In the genomic region with DNA sequence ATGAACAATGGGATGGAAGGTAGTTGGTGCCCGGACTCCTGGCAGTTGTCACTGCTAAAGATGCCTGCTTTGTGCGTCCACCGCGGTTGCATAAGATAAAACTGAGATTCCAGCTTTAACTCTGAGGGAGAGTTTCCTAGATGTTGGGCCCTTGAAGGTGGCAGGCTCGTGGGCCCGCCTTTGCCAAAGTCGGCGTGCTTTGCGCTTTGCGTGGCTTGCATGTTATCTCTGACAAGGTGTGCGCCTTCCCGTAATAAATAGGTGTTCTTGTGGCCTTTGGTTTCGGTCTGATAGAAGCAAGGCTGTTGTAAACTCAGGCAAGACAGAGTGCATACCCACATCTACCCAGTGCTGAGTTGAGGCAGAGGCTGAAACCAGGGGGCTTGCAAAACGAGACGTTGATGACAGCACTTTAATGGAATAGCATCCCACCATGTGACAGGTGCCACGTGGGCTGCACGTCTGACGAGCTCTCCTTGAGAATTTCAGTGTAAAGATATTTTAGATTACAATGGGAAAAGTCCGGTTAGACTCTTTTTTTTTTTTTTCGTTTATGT, we compare ENCODE assay signal across 8 mouse cellular contexts. TPM values are rescaled to one million over a fixed set of nuclear protein-coding genes. Genes with fewer than 3 reads are reported as not detected.
DNase-seq lines count a peak whose midpoint lies in the region; ATAC-seq lines count a peak whose summit lies in the region.

No protein-coding gene starts in this region.

- peak overlapping the region; percentile 76 for H3K9ac ChIP-seq in kidney, embryonic 16.5 days (replicated peaks; ENCODE audit: low read length)
- peak overlapping the region; percentile 76 for H3K9ac ChIP-seq in hindbrain, embryonic 13.5 days
- H3K9ac ChIP-seq in midbrain, embryonic 16.5 days (ENCODE audit: low read depth, low read length) = peak overlapping the region; percentile 81

- 4% methylated on average over 20 of the region's 20 CpGs for WGBS in kidney, embryonic 16.5 days
- 6% methylated on average over 20 of the region's 20 CpGs for WGBS in hindbrain, embryonic 13.5 days
- 4% methylated on average over 20 of the region's 20 CpGs for WGBS in midbrain, embryonic 16.5 days

- H3K4me2 ChIP-seq in kidney, embryonic 16.5 days (replicated peaks; ENCODE audit: low read depth, low read length) = peak overlapping the region; percentile 84
- peak overlapping the region; percentile 77 for H3K4me2 ChIP-seq in hindbrain, embryonic 13.5 days
- H3K4me2 ChIP-seq in midbrain, embryonic 16.5 days (ENCODE audit: low read length) = peak overlapping the region; percentile 89

- H3K27me3 ChIP-seq in kidney, embryonic 16.5 days (ENCODE audit: insufficient read depth, low read length) = no peaks in the 10 kb centered on the region
- peaks cover 13% of the 10 kb centered on the region for H3K27me3 ChIP-seq in hindbrain, embryonic 13.5 days
- 0 out of 2 replicates have a peak, but pooled peaks cover 2% of the 10 kb centered on the region for H3K27me3 ChIP-seq in midbrain, embryonic 16.5 days (ENCODE audit: control insufficient read depth, insufficient read depth, low read depth, low read length)

- no peak overlapping the region for H3K27ac ChIP-seq in kidney, embryonic 16.5 days (ENCODE audit: low read length)
- H3K27ac ChIP-seq in hindbrain, embryonic 13.5 days = no peak overlapping the region
- H3K27ac ChIP-seq in midbrain, embryonic 16.5 days (ENCODE audit: low read length) = peak overlapping the region; percentile 77

- no peaks in the 10 kb centered on the region for H3K9me3 ChIP-seq in kidney, embryonic 16.5 days (ENCODE audit: low read length)
- no peaks in the 10 kb centered on the region for H3K9me3 ChIP-seq in hindbrain, embryonic 13.5 days
- H3K9me3 ChIP-seq in midbrain, embryonic 16.5 days (replicated peaks; ENCODE audit: control insufficient read depth, low read length, poor library complexity, severe bottlenecking) = no peaks in the 10 kb centered on the region

- peaks cover 24% of the 10 kb centered on the region for H3K4me1 ChIP-seq in kidney, embryonic 16.5 days (ENCODE audit: insufficient read depth, low read length)
- peaks cover 33% of the 10 kb centered on the region for H3K4me1 ChIP-seq in hindbrain, embryonic 13.5 days (replicated peaks)
- H3K4me1 ChIP-seq in midbrain, embryonic 16.5 days (ENCODE audit: control insufficient read depth, insufficient read depth, low read length) = peaks cover 19% of the 10 kb centered on the region

- H3K36me3 ChIP-seq in kidney, embryonic 16.5 days (ENCODE audit: insufficient read depth, low read length) = no peaks in the 10 kb centered on the region; the same call in 1 of the 2 replicates
- H3K36me3 ChIP-seq in hindbrain, embryonic 13.5 days = no peaks in the 10 kb centered on the region
- no peaks in the 10 kb centered on the region for H3K36me3 ChIP-seq in midbrain, embryonic 16.5 days (ENCODE audit: control insufficient read depth, insufficient read depth, low read length)

- peak overlapping the region; percentile 73 for H3K4me3 ChIP-seq in kidney, embryonic 16.5 days (ENCODE audit: low read length)
- H3K4me3 ChIP-seq in hindbrain, embryonic 13.5 days = peak overlapping the region; percentile 65
- H3K4me3 ChIP-seq in midbrain, embryonic 16.5 days (ENCODE audit: low read depth, low read length) = peak overlapping the region; percentile 76

- ATAC-seq in kidney, embryonic 16.5 days (ENCODE audit: low FRiP score, low TSS enrichment) = no peak; the same call in 1 of the 2 replicates
- no peak for ATAC-seq in hindbrain, embryonic 13.5 days (ENCODE audit: low FRiP score)
- peak; percentile 76 for ATAC-seq in midbrain, embryonic 16.5 days

- no peak for DNase-seq in kidney, postnatal 36 days
- peak; percentile 39 for DNase-seq in brain, adult 2 months (ENCODE audit: low read depth, low spot score)
- DNase-seq in urinary bladder, adult 2 months (ENCODE audit: low spot score) = no peak
- no peak for DNase-seq in retina, embryonic 14.5 days (ENCODE audit: low spot score)
- DNase-seq in thymus, postnatal 36 days = no peak

RNA-seq across cellular contexts. Expression of gene F3, which starts 0.7 kb away (rescaled TPM):
- 18.8 and 20.0 TPM in 2 replicates for polyA plus RNA-seq in kidney, embryonic 16.5 days (2015; fragmentation: Nextera tagmentation; extraction: Ambion mirVana)
- polyA plus RNA-seq in hindbrain, embryonic 13.5 days (2015; fragmentation: Nextera tagmentation; extraction: Ambion mirVana) = 5.6 and 5.8 TPM in 2 replicates
- 10.1 and 13.0 TPM in 2 replicates for polyA plus RNA-seq in midbrain, embryonic 16.5 days (2015; fragmentation: Nextera tagmentation; extraction: Ambion mirVana)
- 71.6 and 95.8 TPM in 2 replicates for polyA plus RNA-seq in urinary bladder, adult 2 months (2012; rRNA removed)

RNA-seq across cellular contexts. Expression of gene 4930432M17Rik, which starts 53.5 kb away (rescaled TPM):
- not detected in 2 replicates for polyA plus RNA-seq in kidney, embryonic 16.5 days (2015; fragmentation: Nextera tagmentation; extraction: Ambion mirVana)
- polyA plus RNA-seq in hindbrain, embryonic 13.5 days (2015; fragmentation: Nextera tagmentation; extraction: Ambion mirVana) = not detected in 2 replicates
- not detected in 2 replicates for polyA plus RNA-seq in midbrain, embryonic 16.5 days (2015; fragmentation: Nextera tagmentation; extraction: Ambion mirVana)
- not detected in 2 replicates for polyA plus RNA-seq in urinary bladder, adult 2 months (2012; rRNA removed)
